Mouse (Mus musculus) kidney, embryonic 15.5 days (tissue): ENCODE measurements at regions not wholly inside any gene's neighbourhood (a gene's known extent, or its start where the extent isn't known, plus 50 kb on each side); places are given as distances from the start of the nearest gene placed in this dataset.

ENCODE experiments used
- ATAC-seq: fragments of 200-750 bp; cut with Nextera tagmentation; replicated peaks from 2 replicates; pipeline ENCODE4 v1.8.0; 2017; ENCODE audit warnings: moderate TSS enrichment; ENCODE audit not compliant: low FRiP score
- H3K27ac ChIP-seq: fragments of 300-500 bp; sonication (generic); 2 replicates; pipeline ENCODE4 v1.5.1; 2015; ENCODE audit warnings: mild to moderate bottlenecking, inconsistent platforms
- H3K27me3 ChIP-seq: fragments of 300-500 bp; sonication (generic); 2 replicates; pipeline ENCODE4 v1.6.1; 2015; ENCODE audit warnings: inconsistent platforms
- H3K36me3 ChIP-seq: fragments of 300-500 bp; sonication (generic); 2 replicates; pipeline ENCODE4 v1.6.1; 2015; ENCODE audit warnings: inconsistent platforms
- H3K4me1 ChIP-seq: fragments of 300-500 bp; sonication (generic); 2 replicates; pipeline ENCODE4 v1.6.1; 2015; ENCODE audit warnings: inconsistent platforms
- H3K4me2 ChIP-seq: fragments of 300-500 bp; sonication (generic); 2 replicates; pipeline ENCODE4 v1.6.1; 2015; ENCODE audit warnings: moderate library complexity, mild to moderate bottlenecking, inconsistent platforms
- H3K4me3 ChIP-seq: fragments of 300-500 bp; sonication (generic); replicated peaks from 2 replicates; pipeline ENCODE4 v1.5.1; 2015; ENCODE audit warnings: mild to moderate bottlenecking, inconsistent platforms
- H3K9ac ChIP-seq: fragments of 300-500 bp; sonication (generic); 2 replicates; pipeline ENCODE4 v1.6.1; 2015; ENCODE audit warnings: mild to moderate bottlenecking, inconsistent platforms
- H3K9me3 ChIP-seq: fragments of 300-500 bp; sonication (generic); replicated peaks from 2 replicates; pipeline ENCODE4 v1.6.1; 2016; ENCODE audit warnings: inconsistent platforms
- WGBS: fragments of 180-500 bp; shearing (Covaris S2); methylation state at CpG from one replicate; pipeline ENCODE4 v1.1.7; 2015; ENCODE audit warnings: mixed read lengths; 5-methylcytosine and 5-hydroxymethylcytosine counted together

- H3K27me3 ChIP-seq, result no peaks in the 10 kb centered on the region
- no peak overlapping the region for H3K4me3 ChIP-seq
- ATAC-seq, result no peak
- no peaks in the 10 kb centered on the region for H3K36me3 ChIP-seq
- H3K9ac ChIP-seq, result no peak overlapping the region
- no peaks in the 10 kb centered on the region for H3K4me1 ChIP-seq
- 87% methylated on average over 5 of the region's 5 CpGs for WGBS
- H3K27ac ChIP-seq, result no peak overlapping the region
- H3K9me3 ChIP-seq, result no peaks in the 10 kb centered on the region
- no peak overlapping the region for H3K4me2 ChIP-seq
Observed at GRCm38 (mm10) chrX:128585496-128586105, 849.2 kb upstream of the Cldn34c4 start.

- WGBS, result 37% methylated on average over 3 of the region's 3 CpGs
- H3K9ac ChIP-seq, result no peak overlapping the region
- no peak overlapping the region for H3K27ac ChIP-seq
- no peaks in the 10 kb centered on the region for H3K36me3 ChIP-seq
- no peaks in the 10 kb centered on the region for H3K27me3 ChIP-seq
- H3K4me2 ChIP-seq, result no peak overlapping the region
- H3K4me1 ChIP-seq, result no peaks in the 10 kb centered on the region
- ATAC-seq, result no peak
- no peaks in the 10 kb centered on the region for H3K9me3 ChIP-seq
- no peak overlapping the region for H3K4me3 ChIP-seq
Observed at GRCm38 (mm10) chrX:128577402-128577801, 841.0 kb upstream of the Cldn34c4 start.

GRCm38 (mm10) chrX:128576269-128576871 is 840.0 kb upstream of the Cldn34c4 start:
- Histone ChIP-seq H3K4me3 (no peak overlapping the region), H3K9ac (no peak overlapping the region), H3K27ac (no peak overlapping the region), H3K4me1 (no peaks in the 10 kb centered on the region), H3K4me2 (no peak overlapping the region), H3K27me3 (no peaks in the 10 kb centered on the region), H3K9me3 (no peaks in the 10 kb centered on the region), H3K36me3 (no peaks in the 10 kb centered on the region)
- WGBS, result 17% methylated on average over 5 of the region's 5 CpGs
- peak; percentile 76; the same call in 1 of the 2 replicates for ATAC-seq
